Mouse (Mus musculus) spleen, postnatal 36 days (tissue): ENCODE data around the gene Sntg2.

Experiments used
- DNase-seq, 2 experiments: peaks; one replicate each; pipeline ENCODE4 v3.0.0; 2022; ENCODE audit warnings: low spot score in 2 of 2, mixed read lengths in 1 of 2

The Sntg2 gene

DNA sequence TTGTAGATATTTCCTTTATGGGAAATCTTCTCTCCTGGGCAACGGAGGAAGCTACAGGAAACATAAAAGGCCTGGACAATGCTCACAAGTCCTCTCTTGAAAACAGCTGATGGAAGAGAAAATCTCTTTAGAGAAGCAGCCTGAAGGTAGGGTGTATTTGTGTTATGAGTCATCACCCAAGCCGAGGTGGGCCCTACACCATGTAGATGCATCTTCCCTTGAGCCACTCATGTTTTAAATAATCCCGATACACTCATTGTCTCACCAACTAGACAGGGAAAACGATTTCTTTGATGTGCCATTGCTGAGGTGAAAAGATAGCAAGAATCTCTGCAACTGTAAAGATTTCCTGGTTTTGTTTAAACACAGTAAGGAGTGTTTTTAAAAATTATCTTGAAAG, 89.4 kb downstream of the Sntg2 start:
- DNase-seq, result no peak

DNA sequence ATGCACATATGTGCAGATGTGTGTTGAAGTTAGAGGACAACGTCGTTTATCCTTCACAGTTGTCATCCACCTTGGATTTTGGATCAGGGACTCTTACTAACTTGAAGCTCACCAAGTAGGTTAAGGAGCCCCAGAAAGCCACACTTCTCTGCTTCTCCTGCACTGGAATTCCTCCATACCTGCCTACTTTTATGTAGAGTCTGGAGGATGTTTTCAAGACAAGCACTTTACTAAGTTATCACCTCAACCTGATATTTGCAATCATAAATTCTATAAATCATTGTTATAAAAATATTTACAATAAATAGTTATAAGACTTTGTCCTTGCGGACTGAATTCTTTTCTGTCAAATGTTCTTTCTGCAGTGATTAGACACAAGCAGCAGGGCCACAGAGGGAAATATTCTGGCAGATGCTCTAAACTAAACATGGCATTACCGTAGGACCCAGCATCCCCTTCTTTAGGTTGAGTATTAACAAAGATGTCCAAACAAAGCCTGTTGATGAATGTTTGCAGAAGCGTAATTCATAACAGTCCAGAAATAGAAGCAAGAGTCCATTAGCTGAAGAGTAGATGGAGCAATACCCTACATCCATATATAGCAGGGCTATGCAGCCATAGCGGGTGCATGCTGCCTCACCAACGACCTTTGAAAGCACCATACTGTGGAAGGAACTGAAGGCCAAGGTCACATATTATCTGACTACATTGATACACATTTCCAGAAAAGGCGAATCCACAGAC, 100.8 kb downstream of the Sntg2 start:
- DNase-seq, result no peak

DNA sequence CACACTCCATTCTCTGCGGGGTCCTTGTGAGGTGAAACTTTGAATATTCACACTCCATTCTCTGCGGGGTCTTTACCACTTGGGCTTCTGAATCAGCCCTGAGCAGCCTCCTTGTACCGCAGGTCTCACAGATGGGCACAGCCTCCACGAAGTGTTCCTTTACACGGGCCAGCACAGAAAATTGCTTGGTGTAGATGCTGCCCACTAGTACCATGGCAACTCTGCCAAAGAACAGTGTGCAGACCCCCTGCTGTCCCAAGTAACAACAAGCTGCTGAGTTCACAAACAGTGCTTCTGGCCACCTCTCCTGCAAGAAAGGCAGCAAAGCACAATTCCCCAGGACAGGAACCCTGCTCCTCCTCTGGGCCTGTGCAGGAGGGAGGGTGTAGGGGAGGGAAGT, 109.0 kb downstream of the Sntg2 start:
- DNase-seq, result no peak

DNA sequence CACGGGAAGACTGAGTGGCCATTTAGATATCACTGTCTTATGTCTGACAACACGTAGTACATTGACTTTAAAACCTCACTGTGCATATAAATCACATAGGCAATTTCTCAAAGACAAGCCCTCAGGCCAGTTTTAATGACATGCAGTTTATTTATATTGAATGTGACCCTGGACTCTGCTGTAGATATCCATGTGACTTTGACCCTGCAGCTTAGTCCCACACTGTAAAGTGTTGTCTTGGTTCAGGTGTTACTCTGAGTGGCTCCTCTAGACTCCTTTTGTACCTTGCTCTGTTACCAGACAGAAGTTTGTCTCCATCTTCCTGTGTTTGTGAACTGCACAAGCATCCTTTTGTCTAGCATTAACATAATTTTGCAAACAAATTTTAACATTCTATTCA, 112.0 kb downstream of the Sntg2 start:
- no peak for DNase-seq

DNA sequence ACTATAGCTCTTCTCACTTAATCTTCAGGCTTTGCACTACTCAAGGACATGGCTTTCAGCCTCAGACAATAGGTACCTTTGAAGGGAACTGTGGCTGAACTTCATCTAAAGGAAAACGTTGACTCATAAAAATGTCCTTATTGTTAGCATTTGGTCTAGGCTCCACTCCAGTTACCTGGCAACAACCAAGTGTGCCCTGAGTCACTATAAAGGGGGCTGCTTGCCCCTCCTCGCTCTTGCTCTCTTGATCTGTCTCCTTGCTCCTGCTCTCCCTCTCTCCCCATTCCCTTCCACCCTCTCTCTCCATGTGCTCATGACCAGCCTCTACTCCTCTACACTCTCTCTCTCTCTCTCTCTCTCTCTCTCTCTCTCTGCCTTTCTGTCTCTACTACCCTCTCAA, 114.5 kb downstream of the Sntg2 start:
- no peak for DNase-seq

DNA sequence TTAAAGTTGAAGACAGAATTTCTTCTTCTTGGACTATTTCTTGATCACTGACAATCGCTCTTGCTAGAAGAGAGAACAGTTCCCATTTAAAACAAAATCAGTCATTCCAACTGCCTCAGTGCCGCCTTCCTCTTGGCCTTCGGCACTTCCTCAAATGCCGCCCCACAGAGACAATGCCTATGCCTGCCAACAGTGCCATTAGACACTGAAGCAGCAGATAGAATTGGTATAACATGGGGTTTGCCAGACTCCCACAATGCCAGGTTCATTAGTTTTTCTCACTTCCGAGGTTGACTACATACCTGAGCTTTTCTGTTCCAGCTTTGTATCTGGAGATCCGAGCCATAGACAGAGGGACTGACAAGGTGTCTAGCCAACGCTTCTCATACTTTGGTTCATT, 115.5 kb downstream of the Sntg2 start:
- DNase-seq, result no peak

DNA sequence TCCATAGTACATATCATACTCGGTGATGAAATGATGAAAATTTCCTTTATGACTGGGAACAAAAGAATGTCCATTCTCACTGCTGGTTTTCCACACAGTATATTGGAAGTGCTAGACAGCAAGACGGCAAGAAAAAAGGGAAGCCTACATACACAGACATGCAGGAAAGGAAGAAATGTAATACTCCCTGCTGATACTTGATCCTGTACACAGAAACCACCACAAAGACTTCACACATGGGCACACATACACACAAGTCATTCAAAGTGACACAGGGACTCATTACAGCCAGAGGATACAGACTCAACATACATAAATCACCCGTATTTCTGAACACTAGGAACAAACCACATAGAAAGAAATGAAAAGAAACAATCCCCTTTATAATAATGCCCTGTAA, 117.0 kb downstream of the Sntg2 start:
- no peak for DNase-seq

DNA sequence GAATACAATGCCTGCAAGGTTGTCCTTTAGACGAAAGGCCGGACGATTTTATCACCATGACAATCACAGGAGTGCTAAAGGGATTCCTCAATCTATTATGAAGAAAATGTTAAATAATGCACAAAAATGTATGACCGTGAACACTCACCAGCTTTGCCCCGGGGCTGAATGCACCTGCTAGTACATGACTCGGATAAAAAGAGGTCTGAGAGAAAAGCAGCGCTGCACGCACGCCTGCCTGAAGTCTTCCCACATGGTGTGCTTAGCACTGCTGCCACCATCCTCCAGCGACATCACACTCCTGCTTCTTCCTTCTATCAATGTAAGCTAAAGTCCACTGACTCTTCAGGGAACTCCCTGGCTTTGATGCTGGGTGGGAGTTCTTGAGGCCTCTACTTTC, 118.6 kb downstream of the Sntg2 start:
- DNase-seq, result no peak

DNA sequence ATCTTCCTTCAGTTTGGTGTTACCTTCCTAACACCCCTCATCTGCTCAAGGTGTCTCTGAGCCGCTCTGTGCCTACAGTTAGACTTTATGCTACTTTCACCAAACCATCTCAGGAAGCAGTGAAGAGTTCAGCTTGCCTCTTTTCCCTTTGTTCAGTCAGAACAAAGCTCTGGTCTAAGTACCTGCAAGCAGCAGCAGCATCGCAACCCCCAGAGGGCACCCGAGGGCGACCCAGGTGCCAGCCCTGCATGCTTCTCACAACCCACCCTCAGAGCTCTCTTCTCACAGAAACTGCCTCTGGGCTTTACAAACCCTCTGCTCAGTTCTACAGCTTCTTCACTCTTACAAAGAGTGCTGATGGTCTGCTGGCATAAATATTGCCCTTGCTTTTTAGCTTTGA, 120.8 kb downstream of the Sntg2 start:
- no peak for DNase-seq

DNA sequence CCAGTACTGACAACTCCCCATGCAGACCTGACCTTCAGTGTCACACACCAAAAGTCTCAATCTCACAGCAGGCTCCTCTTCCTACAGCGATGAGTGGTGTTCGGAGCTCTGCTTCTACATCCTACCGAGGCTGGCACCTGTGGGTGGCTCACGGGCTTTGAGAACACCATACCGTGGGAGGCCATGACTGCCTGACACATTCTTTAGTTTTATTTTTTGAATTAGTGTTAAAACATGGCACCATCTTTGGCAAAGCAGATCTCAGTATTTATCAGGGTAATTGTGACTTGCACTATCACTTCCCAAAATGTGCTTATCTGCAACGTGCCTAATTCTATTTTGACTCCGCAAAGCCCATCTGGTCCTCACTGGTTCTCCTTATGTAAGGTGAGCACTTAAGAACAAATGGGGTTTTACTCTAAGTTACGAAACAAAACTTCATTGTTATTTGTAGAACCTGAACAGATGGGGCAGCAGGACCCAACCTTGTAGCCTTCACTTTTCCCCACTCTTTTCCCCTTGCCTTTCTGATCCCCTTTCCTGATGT, 121.8 kb downstream of the Sntg2 start:
- no peak for DNase-seq

DNA sequence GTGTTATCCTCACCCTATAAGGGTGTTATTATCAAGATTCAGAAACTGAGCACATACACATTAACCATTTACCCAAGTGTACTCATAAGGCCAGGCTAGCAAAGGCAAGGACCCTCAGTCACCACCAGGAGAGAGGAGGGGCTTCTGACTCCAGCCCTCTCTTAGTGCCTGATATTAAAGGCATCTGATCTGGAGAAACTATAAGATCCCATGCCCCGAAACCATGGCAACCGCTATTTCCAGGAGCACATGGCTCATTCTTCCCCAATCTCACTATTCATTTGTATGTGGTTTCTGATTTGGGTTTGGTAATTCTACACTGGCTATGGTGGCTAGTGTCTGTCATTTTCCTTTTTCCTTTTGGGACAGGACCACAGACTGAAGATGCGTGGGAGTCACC, 124.1 kb downstream of the Sntg2 start:
- DNase-seq, result no peak

DNA sequence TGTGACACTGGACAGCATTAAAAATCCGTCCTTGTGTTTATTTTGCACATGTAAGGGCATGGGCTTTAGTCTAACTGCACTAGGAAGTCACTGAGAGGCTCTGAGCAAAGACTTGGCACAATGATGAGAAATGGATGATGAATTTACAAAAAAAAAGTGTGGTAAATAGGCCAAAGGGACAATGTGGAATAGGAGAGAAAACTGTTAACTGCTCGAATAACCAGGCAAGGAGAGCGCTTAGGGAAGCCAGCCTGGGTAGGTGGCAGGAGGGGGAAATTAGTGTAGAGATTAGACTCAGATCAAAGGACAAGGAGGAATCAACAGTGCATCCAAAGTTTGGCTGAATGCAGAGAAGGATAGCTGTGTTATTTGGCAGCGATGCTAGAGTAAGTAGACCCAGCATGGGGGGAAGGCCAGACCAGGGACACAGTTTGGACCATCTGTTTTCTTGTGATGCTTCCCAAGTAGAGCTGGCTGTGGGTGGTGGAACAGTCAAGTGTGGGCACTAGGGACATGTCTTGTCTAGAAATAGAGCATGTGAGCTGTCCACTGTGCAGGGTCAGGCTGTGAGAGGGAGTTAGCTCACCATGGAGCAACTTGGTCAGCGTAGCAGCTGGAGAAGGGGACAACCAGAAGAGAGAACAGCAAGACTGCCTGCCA, 126.8 kb downstream of the Sntg2 start:
- DNase-seq, result no peak

DNA sequence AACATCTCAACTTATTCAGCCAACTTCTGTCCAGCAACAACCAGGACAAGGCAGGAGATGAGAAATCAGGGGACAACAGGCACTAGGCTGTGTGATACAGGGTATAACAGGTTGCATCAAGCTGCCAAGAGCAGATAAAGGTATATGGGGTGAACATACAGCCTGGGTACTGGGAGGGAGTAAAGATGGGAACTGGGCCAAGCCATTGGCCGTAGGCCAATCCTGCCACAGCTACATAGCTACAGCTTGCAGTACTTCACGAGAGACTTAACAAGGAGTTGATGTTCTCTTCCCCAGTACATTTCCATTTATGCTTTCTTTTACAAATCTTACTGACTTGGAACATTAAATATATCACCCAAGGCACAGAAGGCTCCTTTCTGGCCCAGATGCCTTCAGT, 129.0 kb downstream of the Sntg2 start:
- no peak for DNase-seq

DNA sequence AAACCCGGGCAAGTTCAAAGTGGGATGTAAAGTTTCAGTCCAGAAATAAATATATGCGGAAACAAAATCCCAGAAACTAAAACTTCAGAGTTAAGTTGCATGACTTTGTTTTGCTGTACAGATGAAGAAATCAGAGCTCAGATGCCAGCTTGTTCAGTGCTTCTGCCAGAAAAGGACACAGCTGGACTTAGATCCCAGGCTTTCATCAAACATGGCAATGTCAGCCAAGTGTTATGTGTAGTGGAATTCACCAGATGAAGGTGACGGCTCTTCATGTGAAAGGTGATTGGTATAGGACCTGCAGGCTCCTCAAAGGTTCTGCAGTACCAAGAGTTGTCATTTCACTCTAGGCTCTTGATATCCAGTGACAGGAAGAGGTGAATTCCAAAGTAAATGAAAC, 132.3 kb downstream of the Sntg2 start:
- DNase-seq, result no peak

DNA sequence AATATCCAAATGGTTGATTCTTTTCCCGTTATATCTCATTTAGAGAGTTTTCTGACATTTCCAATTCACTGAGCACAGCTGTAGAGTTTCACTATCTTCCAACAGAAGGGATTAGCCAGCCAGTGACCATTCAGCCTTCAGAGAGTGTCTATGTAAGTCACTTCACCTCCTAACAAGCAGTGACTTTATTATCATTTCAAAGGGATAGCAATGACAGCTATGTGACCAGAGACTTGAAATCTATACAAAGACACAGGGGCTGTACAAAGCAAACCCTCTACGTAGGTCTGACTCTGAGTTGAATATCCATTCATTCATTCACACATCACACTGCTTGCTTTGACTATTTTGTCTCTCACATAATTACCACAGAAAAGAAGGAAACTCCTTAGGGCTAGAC, 138.2 kb downstream of the Sntg2 start:
- DNase-seq, result no peak

DNA sequence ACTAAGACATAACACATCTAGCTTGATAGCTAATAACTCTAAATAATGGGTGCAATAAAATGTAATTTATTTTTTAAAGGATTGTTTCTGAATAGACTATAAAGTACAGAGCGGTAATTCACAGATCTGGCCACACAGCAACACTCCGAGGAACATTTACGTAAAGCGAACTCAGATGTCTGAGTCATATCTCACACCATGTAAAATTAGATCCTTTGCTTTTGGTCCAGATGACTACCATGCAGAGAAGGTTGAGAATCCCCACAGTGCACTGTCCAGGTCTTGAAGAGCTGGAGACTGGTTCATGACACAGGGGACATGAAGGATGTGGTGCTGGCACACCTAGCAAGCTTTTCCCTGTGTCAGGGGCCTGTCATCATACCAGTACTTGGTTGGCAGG, 145.2 kb downstream of the Sntg2 start:
- DNase-seq, result no peak

DNA sequence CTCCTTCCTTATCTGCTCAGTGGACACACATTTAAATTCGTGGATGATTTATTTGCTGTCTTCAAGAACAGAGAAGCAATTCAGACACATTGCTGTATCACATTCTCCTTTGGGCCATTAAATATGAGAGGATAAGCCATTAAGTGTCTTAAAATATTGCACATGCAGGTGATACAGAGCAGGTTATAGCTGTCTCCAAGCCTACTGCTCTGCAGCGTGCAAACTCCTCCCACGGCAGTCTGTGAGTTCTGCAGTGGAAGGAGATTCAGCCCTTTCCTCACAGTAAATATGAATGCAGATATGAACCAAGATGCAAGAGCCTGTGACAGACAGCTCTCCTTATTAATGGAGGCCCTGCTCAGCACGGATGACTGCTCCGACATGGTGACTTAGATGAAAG, 146.9 kb downstream of the Sntg2 start:
- no peak for DNase-seq

DNA sequence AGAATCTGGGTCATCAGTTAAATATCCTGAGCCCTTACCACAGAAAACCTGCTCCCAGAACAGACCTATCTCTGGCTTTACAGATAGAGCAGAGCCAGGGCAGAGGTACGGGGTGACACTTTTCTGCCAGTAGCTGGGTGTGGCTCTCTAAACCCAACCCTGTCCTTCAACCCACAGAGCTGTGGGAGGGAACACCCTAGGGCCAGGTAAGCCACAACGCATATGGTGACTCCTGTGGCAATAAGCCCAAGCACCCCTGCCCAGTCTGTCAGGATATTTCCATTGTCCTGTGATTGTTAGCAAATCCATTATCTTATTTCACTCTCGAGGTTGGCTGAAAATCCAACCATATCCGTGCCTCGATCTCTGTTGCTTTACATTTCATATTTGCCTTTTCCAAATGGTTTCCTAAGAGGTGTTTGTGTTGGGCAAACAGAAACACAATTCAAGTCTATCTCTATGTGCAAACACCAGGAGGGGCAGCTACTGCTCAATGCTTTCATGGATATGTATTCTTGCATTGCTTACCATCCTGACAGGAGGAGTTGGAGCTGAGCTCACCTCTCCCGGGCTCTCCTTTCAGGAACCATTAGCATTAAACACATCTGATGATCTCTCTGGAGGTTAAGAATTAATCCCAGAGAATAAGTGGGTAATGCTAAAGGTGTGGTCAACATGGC, 156.3 kb downstream of the Sntg2 start:
- no peak for DNase-seq

DNA sequence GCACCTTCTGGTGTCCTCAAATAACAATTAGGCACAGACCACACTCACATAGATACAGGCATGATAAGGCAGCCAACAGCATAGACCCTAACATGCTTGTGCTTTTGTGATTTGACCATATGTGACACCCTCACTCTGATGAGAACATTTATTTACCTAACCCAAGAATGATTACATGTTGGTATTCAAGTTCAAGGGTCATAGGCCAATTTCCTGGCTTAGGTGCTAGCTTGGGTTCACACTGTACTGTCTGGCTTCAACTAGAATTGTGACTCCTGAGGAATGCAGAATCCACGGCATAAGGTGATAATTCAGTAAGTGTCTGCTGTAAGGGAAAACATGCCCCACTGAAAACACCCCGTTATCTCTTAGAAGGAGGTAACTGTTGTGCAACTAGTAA, 158.4 kb downstream of the Sntg2 start:
- DNase-seq, result no peak

DNA sequence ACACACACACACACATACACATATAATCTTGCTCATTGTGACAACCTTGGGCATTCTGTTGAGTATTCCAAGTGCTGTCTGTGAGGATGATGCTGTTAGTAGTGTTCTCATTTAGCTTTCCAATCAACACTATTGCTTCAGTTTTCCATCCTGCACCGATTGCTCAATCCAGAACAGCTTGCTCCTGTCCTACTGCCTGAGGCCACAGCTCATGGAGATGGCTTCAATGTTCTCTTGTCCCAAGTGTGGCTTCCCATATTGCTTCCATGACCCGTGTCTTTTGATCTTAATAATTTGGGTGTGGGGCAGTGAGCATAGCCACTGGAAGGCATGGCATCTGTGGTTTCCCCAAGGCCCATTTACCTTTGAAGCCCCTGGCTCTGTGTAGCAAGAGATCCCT, 162.8 kb downstream of the Sntg2 start:
- no peak for DNase-seq

DNA sequence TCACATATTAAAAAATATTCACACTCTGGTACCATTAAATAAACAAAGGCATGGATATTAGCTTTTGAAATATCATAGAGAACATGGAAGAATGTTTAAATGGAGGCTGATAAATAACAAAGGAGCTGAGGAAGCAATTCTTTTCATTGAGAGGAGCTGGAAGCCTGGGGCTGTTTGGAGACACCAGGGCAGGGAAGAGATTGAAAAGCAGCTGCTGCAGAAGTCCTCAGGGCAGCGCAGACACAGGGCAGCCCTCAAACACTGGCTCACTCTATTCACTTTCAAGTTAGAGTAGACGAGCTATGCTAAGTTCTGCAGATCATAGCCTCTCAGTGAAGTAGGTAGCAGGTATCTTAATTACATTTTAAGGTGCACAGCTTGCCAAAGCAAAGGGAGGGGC, 164.6 kb downstream of the Sntg2 start:
- DNase-seq, result no peak

DNA sequence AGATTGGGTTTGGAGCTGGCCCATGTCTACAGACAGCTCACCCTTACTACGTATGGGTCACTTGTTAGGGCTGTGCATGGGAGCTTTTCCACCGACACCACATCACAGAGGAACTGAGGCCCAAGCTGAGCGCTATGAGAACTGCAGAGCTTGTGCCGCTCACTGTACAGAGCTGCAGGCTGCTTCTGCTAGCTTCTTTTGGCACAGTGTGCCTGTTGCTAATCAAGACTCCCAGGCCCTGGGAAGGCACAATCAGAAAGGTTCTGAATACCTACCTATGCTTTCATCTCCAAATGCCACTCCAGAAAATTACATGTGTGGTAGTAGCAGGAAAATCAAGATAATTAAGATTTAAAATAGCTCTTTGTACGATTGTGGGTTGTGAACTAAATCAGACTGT, 165.1 kb downstream of the Sntg2 start:
- DNase-seq, result no peak

DNA sequence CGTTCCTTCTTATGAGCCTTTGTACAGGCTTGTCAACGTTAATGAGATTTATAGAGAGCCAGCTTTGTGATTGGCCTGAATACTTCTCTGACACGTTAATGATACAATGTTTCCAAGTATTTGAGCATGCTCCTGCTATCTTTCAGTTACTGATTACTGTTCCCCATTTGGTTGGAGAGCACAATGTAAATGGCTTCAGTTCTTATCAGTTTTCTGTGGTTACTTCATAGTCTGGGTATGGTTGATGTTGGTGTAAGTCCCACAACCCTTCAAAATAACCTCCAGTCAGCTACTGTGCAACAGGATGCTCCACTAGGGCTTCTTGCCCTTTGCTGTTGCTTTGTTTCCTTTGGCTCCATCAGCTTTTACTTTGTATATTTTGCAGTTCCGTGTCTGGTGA, 168.7 kb downstream of the Sntg2 start:
- DNase-seq, result no peak
